12 mouse cellular contexts compared by ENCODE assay signal in genomic region chr16:25140164-25140563, GRCm38 (mm10).
DNase-seq lines count a peak whose midpoint lies in the region; ATAC-seq lines count a peak whose summit lies in the region.
"Had no signal": no experiment of that assay in that cellular context is flagged by ENCODE, and none has a peak within 500 bp of the region (broad histone marks: within the 10 kb centered on the region; RNA-seq: fewer than 3 reads in every experiment).

No protein-coding gene starts in this region.

- H3K4me3 ChIP-seq in hindbrain, embryonic 14.5 days (replicated peaks; ENCODE audit: low read length) = no peak overlapping the region
- no peak overlapping the region for H3K4me3 ChIP-seq in hindbrain, embryonic 12.5 days
- no peak overlapping the region for H3K4me3 ChIP-seq in forebrain, embryonic 16.5 days (replicated peaks; ENCODE audit: low read length)
- H3K4me3 ChIP-seq: embryonic facial prominence, embryonic 12.5 days; heart, embryonic 10.5 days; neural tube, embryonic 12.5 days had no signal

- no peak overlapping the region for H3K27ac ChIP-seq in hindbrain, embryonic 14.5 days
- H3K27ac ChIP-seq in hindbrain, embryonic 12.5 days = no peak overlapping the region
- H3K27ac ChIP-seq in forebrain, embryonic 16.5 days (ENCODE audit: low read length) = no peak overlapping the region
- H3K27ac ChIP-seq: embryonic facial prominence, embryonic 12.5 days; heart, embryonic 10.5 days; liver, embryonic 14.5 days; neural tube, embryonic 12.5 days had no signal

- H3K9ac ChIP-seq in hindbrain, embryonic 14.5 days = no peak overlapping the region
- H3K9ac ChIP-seq in hindbrain, embryonic 12.5 days = no peak overlapping the region
- no peak overlapping the region for H3K9ac ChIP-seq in forebrain, embryonic 16.5 days (replicated peaks; ENCODE audit: low read depth, low read length)
- H3K9ac ChIP-seq: embryonic facial prominence, embryonic 12.5 days; liver, embryonic 14.5 days; neural tube, embryonic 12.5 days had no signal

- H3K4me2 ChIP-seq in hindbrain, embryonic 14.5 days (replicated peaks) = no peak overlapping the region
- H3K4me2 ChIP-seq in hindbrain, embryonic 12.5 days (replicated peaks) = no peak overlapping the region
- H3K4me2 ChIP-seq in forebrain, embryonic 16.5 days (ENCODE audit: low read length) = no peak overlapping the region
- H3K4me2 ChIP-seq: embryonic facial prominence, embryonic 12.5 days; neural tube, embryonic 12.5 days had no signal

- peak; percentile 56 for DNase-seq in hindbrain, embryonic 14.5 days (ENCODE audit: low spot score)
- peak; percentile 23 to 26 for DNase-seq in right cerebral cortex, postnatal 10 days (ENCODE audit: low spot score in 2 of 2)
- no peak for DNase-seq in right cerebral cortex, adult 2 months (ENCODE audit: low spot score in 2 of 2)
- peak; percentile 46 for DNase-seq in gonadal fat pad, adult 2 months (ENCODE audit: low read depth)

- H3K27me3 ChIP-seq in hindbrain, embryonic 14.5 days (ENCODE audit: control insufficient read depth, insufficient read depth, low read length) = no peaks in the 10 kb centered on the region
- H3K27me3 ChIP-seq in hindbrain, embryonic 12.5 days = no peaks in the 10 kb centered on the region
- no peaks in the 10 kb centered on the region for H3K27me3 ChIP-seq in forebrain, embryonic 16.5 days (replicated peaks; ENCODE audit: control insufficient read depth, insufficient read depth, low read length)
- H3K27me3 ChIP-seq: embryonic facial prominence, embryonic 12.5 days; neural tube, embryonic 12.5 days had no signal

- peaks cover 6% of the 10 kb centered on the region; the same call in 1 of the 2 replicates for H3K9me3 ChIP-seq in hindbrain, embryonic 14.5 days (ENCODE audit: control insufficient read depth, low read length)
- H3K9me3 ChIP-seq in hindbrain, embryonic 12.5 days (replicated peaks) = no peaks in the 10 kb centered on the region
- H3K9me3 ChIP-seq in forebrain, embryonic 16.5 days (ENCODE audit: control insufficient read depth, low read length) = peaks cover 2% of the 10 kb centered on the region
- H3K9me3 ChIP-seq: embryonic facial prominence, embryonic 12.5 days; heart, embryonic 10.5 days; neural tube, embryonic 12.5 days had no signal

- H3K4me1 ChIP-seq in hindbrain, embryonic 14.5 days (replicated peaks; ENCODE audit: control insufficient read depth, insufficient read depth, low read length) = no peaks in the 10 kb centered on the region
- no peaks in the 10 kb centered on the region for H3K4me1 ChIP-seq in hindbrain, embryonic 12.5 days
- no peaks in the 10 kb centered on the region for H3K4me1 ChIP-seq in forebrain, embryonic 16.5 days (replicated peaks; ENCODE audit: control insufficient read depth, insufficient read depth, low read length)
- H3K4me1 ChIP-seq: embryonic facial prominence, embryonic 12.5 days; heart, embryonic 10.5 days; neural tube, embryonic 12.5 days had no signal

- 72% methylated on average over 4 of the region's 4 CpGs for WGBS in hindbrain, embryonic 14.5 days
- 88% methylated on average over 4 of the region's 4 CpGs for WGBS in hindbrain, embryonic 12.5 days
- WGBS in forebrain, embryonic 16.5 days = 33% methylated on average over 4 of the region's 4 CpGs

- H3K36me3 ChIP-seq in hindbrain, embryonic 14.5 days (replicated peaks; ENCODE audit: control insufficient read depth, insufficient read depth) = no peaks in the 10 kb centered on the region
- no peaks in the 10 kb centered on the region for H3K36me3 ChIP-seq in hindbrain, embryonic 12.5 days
- no peaks in the 10 kb centered on the region for H3K36me3 ChIP-seq in forebrain, embryonic 16.5 days (ENCODE audit: control insufficient read depth, insufficient read depth)
- H3K36me3 ChIP-seq: embryonic facial prominence, embryonic 12.5 days; heart, embryonic 10.5 days; neural tube, embryonic 12.5 days had no signal

- no peak for ATAC-seq in hindbrain, embryonic 14.5 days (ENCODE audit: low FRiP score)
- ATAC-seq in hindbrain, embryonic 12.5 days (ENCODE audit: low FRiP score) = no peak
- peak; percentile 87 for ATAC-seq in megakaryocyte-erythroid progenitor cell, adult 5-6 weeks (replicated peaks; ENCODE audit: low FRiP score, low TSS enrichment, poor library complexity, severe bottlenecking)
- ATAC-seq in monocyte, adult 5-6 weeks (replicated peaks; ENCODE audit: insufficient number of reproducible peaks, low FRiP score, low TSS enrichment, poor library complexity, severe bottlenecking) = no peak
- no peak for ATAC-seq in forebrain, embryonic 16.5 days

Comparison
In these comparisons a context has a peak if more than half of its experiments do, and no peak if none do; other contexts are left out.
1. DNase-seq: peak in hindbrain, embryonic 14.5 days (single experiment), right cerebral cortex, postnatal 10 days (2 of 2) and gonadal fat pad, adult 2 months (single experiment); none in right cerebral cortex, adult 2 months (0 of 2).